Mouse (Mus musculus) testis, adult 2 months (tissue): ENCODE data around the gene Fam135a.

Experiments
- CTCF ChIP-seq: fragments of 200-500 bp; IDR thresholded peaks from 2 replicates; pipeline ENCODE4 v1.5.1; 2012; ENCODE audit warnings: low read depth, mild to moderate bottlenecking, inconsistent platforms, low read length, moderate library complexity; ENCODE audit not compliant: control insufficient read depth, insufficient read depth, insufficient replicate concordance
- POLR2A ChIP-seq: fragments of 200-500 bp; IDR thresholded peaks from 2 replicates; pipeline ENCODE4 v1.6.1; 2012; ENCODE audit warnings: low read depth, mild to moderate bottlenecking, inconsistent platforms, low read length, moderate library complexity; ENCODE audit not compliant: control insufficient read depth

DNA sequence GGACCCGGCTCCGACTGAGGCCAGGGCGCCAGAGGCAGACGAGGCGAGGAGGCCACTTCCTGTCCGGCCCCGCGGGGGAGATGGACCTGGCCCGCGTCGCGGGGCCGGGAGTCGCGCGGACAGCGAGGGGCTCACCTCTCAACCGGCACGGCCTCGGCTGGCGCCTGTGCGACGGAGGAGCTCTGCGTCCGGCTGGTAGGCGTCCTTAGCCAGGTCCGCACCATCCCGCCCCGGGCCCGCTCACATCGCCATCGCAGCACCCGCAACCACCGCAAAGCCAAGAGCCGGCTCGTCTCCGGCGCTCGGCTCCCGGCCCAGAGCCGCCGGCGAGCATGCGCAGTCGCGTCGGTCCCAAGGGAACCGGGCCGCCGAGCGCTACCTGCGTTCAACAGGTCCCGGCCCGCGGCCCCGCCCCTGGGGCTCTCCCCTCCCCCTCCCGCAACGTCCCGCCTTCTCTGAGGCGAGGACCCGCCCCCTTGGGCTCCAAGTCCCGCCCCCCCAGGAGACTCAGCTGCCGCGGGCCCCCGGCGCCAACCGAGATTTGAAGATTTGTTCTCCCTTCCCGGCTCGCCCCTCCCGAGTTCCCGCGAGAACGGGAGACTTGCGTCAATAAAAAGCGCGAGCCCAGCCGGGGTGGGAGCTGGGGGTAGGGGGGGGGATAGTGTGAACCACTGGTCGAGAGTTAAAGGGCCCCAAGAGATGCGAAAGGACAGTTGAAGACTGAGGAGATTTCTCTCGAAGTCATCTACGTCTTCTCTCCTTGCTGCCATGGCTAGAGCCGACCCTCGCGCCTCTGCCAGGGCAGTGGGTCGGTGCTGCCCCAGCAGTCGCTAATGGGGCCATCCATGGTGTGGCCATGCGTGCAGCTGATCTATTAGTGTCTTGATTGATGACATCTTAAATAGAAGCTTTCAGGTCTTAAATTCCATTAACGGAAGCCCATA lies at the start of gene Fam135a:
- TF ChIP-seq CTCF: no peak
- TF ChIP-seq POLR2A: peak; percentile 72
